Mouse (Mus musculus): ENCODE data around the gene Tubg2. TPM values are rescaled to one million over a fixed set of nuclear protein-coding genes. Genes with fewer than 3 reads are reported as not detected.
A peak's percentile ranks its signal among the peaks of the same experiment; 100 is the strongest.

The Tubg2 gene
- total RNA-seq, 2 experiments from 2014 or later = 36.7 to 41.0 TPM

- DNase-seq (ENCODE audit: low spot score in 2 of 2) = peak; percentile 72 to 73
These were observed 21.4 kb downstream of the Tubg2 start for GRCm38 (mm10) chr11:101176933-101177773.

- no peak for DNase-seq (ENCODE audit: low spot score in 2 of 2)
These were observed 22.7 kb downstream of the Tubg2 start for GRCm38 (mm10) chr11:101178061-101179058.

- no peak for DNase-seq (ENCODE audit: low spot score in 2 of 2)
These were observed 23.6 kb downstream of the Tubg2 start for GRCm38 (mm10) chr11:101179306-101179705.

- no peak for DNase-seq (ENCODE audit: low spot score in 2 of 2)
These were observed 24.6 kb downstream of the Tubg2 start for GRCm38 (mm10) chr11:101180261-101180660.

GRCm38 (mm10) chr11:101180846-101181740 lies 25.4 kb downstream of the Tubg2 start:
- peak; percentile 60 to 62 for DNase-seq (ENCODE audit: low spot score in 2 of 2)

GRCm38 (mm10) chr11:101181961-101182360 lies 26.3 kb downstream of the Tubg2 start:
- no peak for DNase-seq (ENCODE audit: low spot score in 2 of 2)

- no peak for DNase-seq (ENCODE audit: low spot score in 2 of 2)
These were observed 27.2 kb downstream of the Tubg2 start for GRCm38 (mm10) chr11:101182771-101183517.

- DNase-seq (ENCODE audit: low spot score in 2 of 2) = no peak
These were observed 29.3 kb downstream of the Tubg2 start for GRCm38 (mm10) chr11:101184984-101185383.

GRCm38 (mm10) chr11:101185441-101185840 lies 29.7 kb downstream of the Tubg2 start:
- no peak for DNase-seq (ENCODE audit: low spot score in 2 of 2)

GRCm38 (mm10) chr11:101186526-101187247 lies 31.0 kb downstream of the Tubg2 start:
- no peak for DNase-seq (ENCODE audit: low spot score in 2 of 2)

GRCm38 (mm10) chr11:101187541-101187940 lies 31.8 kb downstream of the Tubg2 start:
- no peak for DNase-seq (ENCODE audit: low spot score in 2 of 2)

GRCm38 (mm10) chr11:101188166-101188805 lies 32.6 kb downstream of the Tubg2 start:
- DNase-seq (ENCODE audit: low spot score in 2 of 2) = no peak

GRCm38 (mm10) chr11:101189495-101190180 lies 33.9 kb downstream of the Tubg2 start:
- peak; percentile 54 to 73 for DNase-seq (ENCODE audit: low spot score in 2 of 2)

- DNase-seq (ENCODE audit: low spot score in 2 of 2) = no peak
These were observed 34.6 kb downstream of the Tubg2 start for GRCm38 (mm10) chr11:101190181-101190912.

GRCm38 (mm10) chr11:101190913-101191907 lies 35.5 kb downstream of the Tubg2 start:
- DNase-seq (ENCODE audit: low spot score in 2 of 2) = no peak

- DNase-seq (ENCODE audit: low spot score in 2 of 2) = no peak
These were observed 36.3 kb downstream of the Tubg2 start for GRCm38 (mm10) chr11:101191919-101192470.

Data from layer of hippocampus, postnatal 14 days (tissue).